Mouse (Mus musculus) left cerebral cortex, postnatal 10 days (tissue): Measurements from ENCODE around the gene Tssk2. TPM values are rescaled to one million over a fixed set of nuclear protein-coding genes. Genes with fewer than 3 reads are reported as not detected.

ENCODE experiments used
- DNase-seq, 2 experiments: peaks; one replicate each; pipeline ENCODE4 v3.0.0; 2021 to 2022; ENCODE audit warnings: low spot score in 2 of 2, mixed read lengths in 1 of 2; ENCODE audit errors: extremely low spot score in 1 of 2
- intact Hi-C: fragments of 180-260 bp; cut with DNase I; formaldehyde crosslinking; loops from one replicate; pipeline ENCODE4 v1.15.1; 2025
- total RNA-seq, 2 experiments: library from RNA; stranded (reverse); gene quantifications; 2 replicates each; pipeline ENCODE4 v1.2.3; 2021

The Tssk2 gene
- total RNA-seq, 2 experiments from 2014 or later, result not detected

DNA sequence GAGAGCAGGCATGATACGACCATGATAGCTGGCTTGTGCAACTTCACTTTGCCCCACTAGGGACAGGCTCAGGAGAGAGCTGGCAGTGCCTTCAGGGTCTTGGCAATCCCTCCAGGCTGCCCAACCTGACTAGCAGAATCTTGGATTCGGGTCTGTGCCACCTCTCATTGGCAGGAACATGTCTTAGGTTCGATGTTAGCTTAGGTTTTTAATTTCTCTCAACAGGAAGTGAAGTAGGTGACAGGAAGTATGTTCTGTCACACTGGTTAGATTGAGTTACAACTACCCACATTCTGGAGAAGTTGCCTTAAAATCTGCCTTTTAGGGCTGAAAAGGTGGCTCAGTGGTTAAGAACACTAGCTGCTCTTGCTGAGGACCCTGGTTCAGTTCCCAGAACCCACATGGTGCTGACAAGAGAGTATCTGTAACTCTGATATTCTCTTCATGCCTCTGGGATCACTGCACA lies 36.0 kb downstream of the Tssk2 start:
- intact Hi-C loops, result no loop called here
- no peak for DNase-seq

DNA sequence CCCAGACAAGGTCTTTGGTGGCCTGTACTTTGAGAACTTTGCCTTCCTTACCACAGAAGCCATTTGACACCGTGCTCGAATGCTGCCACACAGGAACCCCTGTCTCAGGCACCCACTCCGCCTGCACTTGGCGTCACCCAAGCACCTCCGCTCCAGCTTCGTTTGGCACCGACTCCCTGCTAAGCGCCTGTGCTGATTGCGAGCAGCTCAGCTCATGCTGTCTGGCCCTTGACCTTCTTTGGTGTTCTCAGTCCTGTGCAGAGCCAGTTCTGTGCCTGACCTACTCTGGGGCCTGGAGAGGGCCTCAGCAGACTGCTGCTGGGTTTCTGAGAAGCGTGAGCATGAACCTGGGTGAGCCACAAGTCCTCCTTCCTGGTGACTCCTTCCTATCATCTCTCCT lies 38.3 kb downstream of the Tssk2 start:
- no peak for DNase-seq
- intact Hi-C loops, result loop anchor here (5.0 kb wide), 1 partner anchor 51 kb away; no protein-coding TSS in a partner anchor

DNA sequence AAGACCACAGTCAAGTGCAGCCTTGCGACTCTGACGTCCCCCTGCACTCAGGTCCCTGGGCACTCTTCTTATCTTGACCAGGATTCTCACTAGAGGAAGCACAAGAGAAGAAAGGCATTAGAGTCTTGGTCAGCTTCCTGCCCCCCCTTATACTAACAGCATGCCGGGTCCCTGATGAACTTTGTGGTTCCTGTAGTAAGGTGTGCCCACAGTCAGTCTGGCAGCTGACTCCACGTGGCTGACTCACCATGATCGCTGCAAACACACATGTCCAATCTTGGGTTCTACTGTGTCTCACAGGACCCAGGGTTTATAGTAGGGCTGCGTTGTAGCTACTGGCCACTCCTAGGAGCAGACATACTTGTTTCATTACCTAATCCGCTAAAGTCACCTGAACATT lies 39.8 kb downstream of the Tssk2 start:
- DNase-seq, result no peak
- intact Hi-C loops, result loop anchor here (5.0 kb wide), 1 partner anchor 49 kb away; no protein-coding TSS in a partner anchor

DNA sequence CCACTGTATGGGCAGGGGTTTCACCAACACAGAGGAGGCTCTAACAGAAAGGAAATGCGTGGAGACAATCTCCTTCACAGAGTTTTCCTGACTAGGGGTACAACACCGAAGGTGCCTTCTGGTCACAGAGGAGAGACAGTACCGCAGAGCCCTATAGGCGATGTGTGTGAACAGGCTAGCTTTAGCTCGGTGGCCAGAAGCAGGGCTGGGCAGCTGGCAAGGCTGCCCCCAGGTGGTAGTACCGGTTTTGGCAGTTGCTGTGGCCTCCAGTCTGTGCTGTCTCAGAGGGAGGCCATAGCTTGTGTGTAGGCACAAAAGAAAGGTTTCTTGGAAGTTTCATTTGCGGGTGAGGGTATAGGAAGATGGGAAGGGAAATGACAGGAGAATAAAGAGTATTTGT lies 40.4 kb downstream of the Tssk2 start:
- DNase-seq, result peak in 1 of 2 experiments; percentile 75
- intact Hi-C loops, result loop anchor here (5.0 kb wide), 1 partner anchor 48 kb away; no protein-coding TSS in a partner anchor

DNA sequence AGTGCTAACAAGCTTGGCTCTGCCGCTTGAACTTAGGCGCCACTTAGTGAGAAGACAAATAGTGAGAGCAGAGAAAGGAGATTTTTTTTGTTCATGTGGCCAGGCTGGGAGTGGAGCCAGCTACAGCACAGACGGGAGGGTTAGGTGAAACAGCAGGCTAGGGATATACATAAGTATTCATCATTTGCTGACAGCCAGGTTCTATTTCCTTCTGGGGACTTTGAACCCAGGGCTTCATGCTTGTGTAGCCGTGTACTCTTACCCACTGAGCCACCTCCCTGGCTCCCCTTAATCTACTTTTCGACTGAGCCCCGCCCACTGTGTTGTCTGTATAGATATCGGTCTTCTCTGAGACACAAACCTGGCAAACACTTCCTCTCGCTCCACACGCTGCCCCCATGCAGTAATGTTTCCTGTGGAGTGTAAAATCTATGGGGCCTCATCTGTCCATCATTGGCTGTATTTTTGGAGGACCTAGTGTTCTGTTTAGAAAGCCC lies 40.9 kb downstream of the Tssk2 start:
- DNase-seq, result no peak
- intact Hi-C loops, result loop anchor here (5.0 kb wide), 1 partner anchor 48 kb away; no protein-coding TSS in a partner anchor

DNA sequence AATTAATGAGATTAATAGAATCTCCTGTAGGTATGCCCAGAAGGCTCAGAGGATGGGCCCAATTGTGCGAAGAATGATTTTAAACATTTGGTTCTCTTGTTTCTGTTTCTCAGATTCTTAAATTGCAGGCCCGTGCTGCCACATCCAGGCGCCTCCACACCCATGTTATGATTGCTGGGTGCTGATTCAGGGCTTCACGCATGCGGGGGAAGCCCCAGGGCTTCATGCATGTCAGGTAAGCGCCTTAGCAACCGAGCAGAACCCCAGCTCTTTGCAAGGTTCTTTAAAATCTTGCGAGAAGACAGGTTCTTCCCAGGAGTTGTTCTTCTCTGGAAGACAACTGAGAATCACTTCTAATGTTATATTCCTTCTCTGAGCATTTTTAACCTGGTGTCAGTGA lies 45.0 kb downstream of the Tssk2 start:
- no peak for DNase-seq
- intact Hi-C loops, result no loop called here

DNA sequence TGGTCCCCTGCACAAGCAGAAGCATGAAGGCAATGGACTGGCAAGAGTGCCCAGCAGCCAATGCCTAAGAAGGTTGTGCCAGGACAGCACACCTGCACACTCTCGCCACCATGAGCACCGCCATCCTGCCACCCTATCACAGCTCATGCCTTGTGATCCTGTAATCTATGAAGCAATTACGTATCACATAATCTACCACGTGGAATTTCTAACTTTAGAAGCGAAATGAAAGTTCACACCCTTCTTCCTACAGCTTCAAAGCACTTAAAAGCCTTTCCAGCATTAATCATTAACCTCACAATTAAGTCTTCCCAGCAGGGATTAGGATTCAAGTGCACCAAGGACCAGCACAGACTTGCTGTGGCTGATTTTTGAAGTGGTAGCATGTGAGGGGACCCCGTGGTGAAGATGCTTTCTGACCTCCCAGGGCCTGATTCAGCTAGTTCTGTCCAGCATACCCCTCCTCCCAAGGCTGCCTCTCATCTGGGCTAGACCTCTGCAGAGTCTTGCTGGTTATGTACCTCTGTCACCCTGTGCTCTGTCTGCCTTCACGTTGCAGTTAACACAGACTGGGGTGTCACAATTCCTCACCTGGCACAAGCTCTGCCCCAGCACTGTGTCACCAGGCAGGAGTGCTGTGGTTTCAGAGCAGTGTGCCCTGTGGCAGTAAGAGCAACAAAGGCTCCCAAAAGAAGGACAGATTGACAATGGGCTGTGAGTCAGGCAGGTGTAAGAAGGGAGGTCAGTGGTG lies 46.8 kb downstream of the Tssk2 start:
- no peak for DNase-seq
- intact Hi-C loops, result no loop called here

DNA sequence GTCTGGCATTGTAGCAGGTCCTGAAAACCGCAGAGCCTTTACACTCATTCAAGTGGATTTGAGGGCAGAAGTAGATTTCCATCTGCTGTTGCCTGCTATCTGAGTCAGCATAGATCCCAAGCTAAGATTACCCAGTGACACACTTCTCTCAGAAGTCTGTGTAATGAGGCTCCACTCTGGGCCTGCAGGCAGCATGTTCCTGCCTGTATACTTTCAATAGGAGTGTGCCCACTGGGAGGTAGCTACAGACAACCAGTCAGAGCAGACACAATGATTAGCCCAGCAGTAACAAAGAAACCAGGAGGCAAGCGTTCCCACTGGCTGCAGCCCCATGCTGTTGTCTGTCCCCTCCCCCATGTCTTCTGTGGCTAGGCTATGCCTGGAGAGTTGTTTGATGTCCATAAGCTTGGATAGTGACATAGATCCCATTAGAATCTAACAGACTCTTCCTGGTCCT lies 51.0 kb downstream of the Tssk2 start:
- intact Hi-C loops, result no loop called here
- DNase-seq, result no peak

Other genes with a start within 250 kb of the Tssk2 start
- gene Med15, start 165.7 kb upstream of the Tssk2 start, total RNA-seq, result 10 to 100 TPM; 65.0 to 70.2 TPM
- gene Klhl22, start 139.0 kb upstream of the Tssk2 start, total RNA-seq, result 100 to 1,000 TPM in 1 of 2 experiments, 10 to 100 TPM in 1; 96.5 to 101 TPM
- gene Scarf2, start 101.4 kb upstream of the Tssk2 start, total RNA-seq, result 1 to 10 TPM; 3.7 to 4.3 TPM
- 1 to 10 TPM; 4.9 to 5.1 TPM for gene B830017H08Rik, start 65.5 kb upstream of the Tssk2 start, total RNA-seq
- 1 to 10 TPM; 8.2 to 8.4 TPM for gene Car15, start 60.3 kb upstream of the Tssk2 start, total RNA-seq
- gene Gm20518, start 7.0 kb upstream of the Tssk2 start, total RNA-seq, result 1 to 10 TPM in 1 of 2 experiments, under 1 TPM in 1; 0.81 to 1.4 TPM
- gene Tssk1, start 4.4 kb upstream of the Tssk2 start, total RNA-seq, result not detected
- gene Dgcr2, start 75 bp upstream of the Tssk2 start, total RNA-seq, result 100 to 1,000 TPM; 106 to 107 TPM
- 10 to 100 TPM; 33.0 to 34.3 TPM for gene Ess2, start 12.7 kb downstream of the Tssk2 start, total RNA-seq
- gene Gsc2, start 16.4 kb downstream of the Tssk2 start, total RNA-seq, result not detected
- gene Slc25a1, start 29.6 kb downstream of the Tssk2 start, total RNA-seq, result 10 to 100 TPM; 70.0 to 79.6 TPM
- not detected for gene Vpreb2, start 81.8 kb downstream of the Tssk2 start, total RNA-seq
- gene Dgcr6, start 154.2 kb downstream of the Tssk2 start, total RNA-seq, result 100 to 1,000 TPM; 111 to 120 TPM
- gene Prodh, start 191.6 kb downstream of the Tssk2 start, total RNA-seq, result 10 to 100 TPM; 13.5 to 19.5 TPM
- gene Rtn4r, start 229.0 kb downstream of the Tssk2 start, total RNA-seq, result 10 to 100 TPM; 73.2 to 82.6 TPM